Mouse (Mus musculus) hindbrain, embryonic 16.5 days (tissue): ENCODE results near the gene Gpd2. TPM values are rescaled to one million over a fixed set of nuclear protein-coding genes. Genes with fewer than 3 reads are reported as not detected.

Source experiments
- ATAC-seq: fragments of 200-750 bp; cut with Nextera tagmentation; 2 replicates; pipeline ENCODE4 v1.8.0; 2017; ENCODE audit warnings: moderate TSS enrichment, moderate library complexity
- H3K27ac ChIP-seq: fragments of 300-500 bp; sonication (generic); 2 replicates; pipeline ENCODE4 v1.5.1; 2014; ENCODE audit warnings: low read depth, mild to moderate bottlenecking, control low read depth, low read length, moderate library complexity
- H3K27me3 ChIP-seq: fragments of 300-500 bp; sonication (generic); replicated peaks from 2 replicates; pipeline ENCODE4 v1.6.1; 2014; ENCODE audit warnings: low read length; ENCODE audit not compliant: control insufficient read depth, insufficient read depth
- H3K36me3 ChIP-seq: fragments of 300-500 bp; sonication (generic); 2 replicates; pipeline ENCODE4 v1.6.1; 2014; ENCODE audit warnings: mild to moderate bottlenecking, low read length, moderate library complexity, mixed read lengths; ENCODE audit not compliant: control insufficient read depth, insufficient read depth
- H3K4me1 ChIP-seq: fragments of 300-500 bp; sonication (generic); 2 replicates; pipeline ENCODE4 v1.6.1; 2014; ENCODE audit warnings: low read depth, low read length; ENCODE audit not compliant: control insufficient read depth, insufficient read depth
- H3K4me2 ChIP-seq: fragments of 300-500 bp; sonication (generic); 2 replicates; pipeline ENCODE4 v1.6.1; 2014; ENCODE audit warnings: mild to moderate bottlenecking, low read length, control low read depth, moderate library complexity
- H3K4me3 ChIP-seq: fragments of 300-500 bp; sonication (generic); 2 replicates; pipeline ENCODE4 v1.5.1; 2014; ENCODE audit warnings: mild to moderate bottlenecking, low read length, control low read depth, moderate library complexity
- H3K9ac ChIP-seq: fragments of 300-500 bp; sonication (generic); 2 replicates; pipeline ENCODE4 v1.6.1; 2014; ENCODE audit warnings: low read depth, mild to moderate bottlenecking, control low read depth, low read length, moderate library complexity
- H3K9me3 ChIP-seq: fragments of 300-500 bp; sonication (generic); 2 replicates; pipeline ENCODE4 v1.6.1; 2014; ENCODE audit warnings: mild to moderate bottlenecking, low read length, moderate library complexity; ENCODE audit not compliant: control insufficient read depth
- WGBS: fragments of 180-500 bp; shearing (Covaris S2); extraction: QIAGEN DNeasy Blood & Tissue Kit; methylation state at CpG from one replicate; pipeline ENCODE4 v1.1.7; 2014; 5-methylcytosine and 5-hydroxymethylcytosine counted together
- polyA plus RNA-seq: library from polyadenylated mRNA; unstranded; fragments of >200 nt; fragmentation: Nextera tagmentation; extraction: Ambion mirVana; gene quantifications from 2 replicates; pipeline ENCODE4 v1.2.1, GENCODE M21; 2015

The Gpd2 gene
- polyA plus RNA-seq, 1 experiment from 2014 or later, result 31.6 TPM

DNA sequence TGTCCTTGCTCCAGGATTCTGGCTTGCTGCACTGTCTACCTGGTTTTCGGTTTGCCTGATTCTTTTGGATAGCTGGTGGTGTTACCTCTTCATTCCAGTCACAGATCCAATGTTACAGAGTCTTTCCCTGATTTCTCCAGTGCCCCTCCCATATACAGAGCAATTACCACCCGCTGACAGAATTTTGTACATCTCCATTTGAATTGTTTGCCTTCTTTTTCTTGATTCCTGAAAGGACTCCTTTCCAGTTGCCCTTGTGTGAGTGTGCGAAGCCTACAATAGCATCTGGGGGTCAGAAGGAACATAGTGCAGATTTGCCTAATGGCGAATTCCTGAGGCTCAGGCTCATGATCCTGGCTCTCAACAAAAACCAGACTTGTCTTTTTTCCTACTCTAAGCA, 157.6 kb downstream of the Gpd2 start:
- Histone ChIP-seq H3K36me3 (no peaks in the 10 kb centered on the region), H3K4me2 (no peak overlapping the region), H3K27ac (no peak overlapping the region), H3K9ac (no peak overlapping the region), H3K9me3 (0 out of 2 replicates have a peak, but pooled peaks cover 2% of the 10 kb centered on the region), H3K27me3 (no peaks in the 10 kb centered on the region), H3K4me3 (no peak overlapping the region), H3K4me1 (no peaks in the 10 kb centered on the region)
- 88% methylated on average over 4 of the region's 4 CpGs for WGBS
- ATAC-seq, result no peak

GRCm38 (mm10) chr2:57396061-57396460, 158.6 kb downstream of the Gpd2 start:
- WGBS, result 89% methylated on average over 13 of the region's 13 CpGs
- Histone ChIP-seq H3K4me2 (no peak overlapping the region), H3K4me3 (no peak overlapping the region), H3K36me3 (no peaks in the 10 kb centered on the region), H3K4me1 (no peaks in the 10 kb centered on the region), H3K9ac (no peak overlapping the region), H3K9me3 (no peaks in the 10 kb centered on the region), H3K27ac (no peak overlapping the region), H3K27me3 (no peaks in the 10 kb centered on the region)
- ATAC-seq, result no peak

DNA sequence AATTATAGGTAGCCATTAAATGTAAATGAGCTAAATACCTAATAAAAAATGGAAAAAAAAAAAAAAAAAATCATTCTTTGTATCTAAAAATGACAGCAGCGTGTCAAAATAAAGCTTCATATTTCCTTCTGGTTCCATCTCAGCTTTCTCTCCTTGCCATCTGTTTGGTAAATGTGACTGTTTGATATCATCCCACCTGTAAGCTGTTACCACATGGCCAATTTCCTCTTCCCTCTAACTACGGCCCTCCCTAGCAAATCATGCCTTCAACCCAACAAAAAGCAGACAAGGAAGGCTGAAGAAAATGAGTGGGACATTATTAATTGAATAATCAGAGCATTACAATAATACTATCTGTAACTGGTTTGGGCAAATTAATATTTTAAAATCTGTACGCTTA, 160.3 kb downstream of the Gpd2 start:
- Histone ChIP-seq H3K4me2 (no peak overlapping the region), H3K9me3 (no peaks in the 10 kb centered on the region), H3K36me3 (no peaks in the 10 kb centered on the region), H3K4me3 (no peak overlapping the region), H3K27me3 (no peaks in the 10 kb centered on the region), H3K4me1 (no peaks in the 10 kb centered on the region), H3K27ac (no peak overlapping the region), H3K9ac (no peak overlapping the region)
- ATAC-seq, result no peak
- WGBS, result 91% methylated on average over 3 of the region's 3 CpGs

GRCm38 (mm10) chr2:57407414-57408019, 170.1 kb downstream of the Gpd2 start:
- Histone ChIP-seq H3K36me3 (no peaks in the 10 kb centered on the region), H3K4me3 (no peak overlapping the region), H3K27me3 (no peaks in the 10 kb centered on the region), H3K4me1 (no peaks in the 10 kb centered on the region), H3K9me3 (no peaks in the 10 kb centered on the region), H3K4me2 (no peak overlapping the region), H3K9ac (no peak overlapping the region), H3K27ac (no peak overlapping the region)
- WGBS, result 80% methylated on average over 4 of the region's 4 CpGs
- ATAC-seq, result no peak

DNA sequence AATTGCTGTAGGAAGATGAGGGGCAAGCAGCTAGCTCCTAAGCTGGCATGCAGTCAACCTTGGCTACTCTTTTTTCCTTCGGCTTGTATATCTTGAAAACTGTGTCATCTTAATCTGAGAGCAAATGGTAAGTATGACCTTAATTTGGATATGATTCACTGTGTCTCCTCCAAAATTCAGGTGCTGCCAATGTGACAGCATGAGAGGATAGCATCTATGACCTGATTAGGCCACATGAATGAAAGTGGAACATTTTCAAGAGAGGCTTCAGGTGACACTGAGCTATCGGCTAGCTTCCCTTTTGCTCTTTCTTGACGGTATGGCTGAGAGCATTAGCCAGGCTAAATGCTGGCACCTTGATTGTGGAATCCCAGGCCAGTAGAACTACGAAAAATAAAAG, 171.0 kb downstream of the Gpd2 start:
- H3K9ac ChIP-seq, result no peak overlapping the region
- H3K4me2 ChIP-seq, result no peak overlapping the region
- no peaks in the 10 kb centered on the region for H3K36me3 ChIP-seq
- no peaks in the 10 kb centered on the region for H3K4me1 ChIP-seq
- H3K4me3 ChIP-seq, result no peak overlapping the region
- 82% methylated on average over 4 of the region's 4 CpGs for WGBS
- H3K27ac ChIP-seq, result no peak overlapping the region
- no peak for ATAC-seq
- no peaks in the 10 kb centered on the region for H3K9me3 ChIP-seq
- H3K27me3 ChIP-seq, result no peaks in the 10 kb centered on the region

GRCm38 (mm10) chr2:57411551-57411950, 174.1 kb downstream of the Gpd2 start:
- no peak overlapping the region for H3K9ac ChIP-seq
- no peaks in the 10 kb centered on the region for H3K27me3 ChIP-seq
- no peaks in the 10 kb centered on the region for H3K4me1 ChIP-seq
- H3K4me2 ChIP-seq, result no peak overlapping the region
- no peaks in the 10 kb centered on the region for H3K36me3 ChIP-seq
- H3K4me3 ChIP-seq, result no peak overlapping the region
- ATAC-seq, result no peak
- H3K9me3 ChIP-seq, result no peaks in the 10 kb centered on the region
- WGBS, result 90% methylated on average over 2 of the region's 2 CpGs
- H3K27ac ChIP-seq, result no peak overlapping the region

DNA sequence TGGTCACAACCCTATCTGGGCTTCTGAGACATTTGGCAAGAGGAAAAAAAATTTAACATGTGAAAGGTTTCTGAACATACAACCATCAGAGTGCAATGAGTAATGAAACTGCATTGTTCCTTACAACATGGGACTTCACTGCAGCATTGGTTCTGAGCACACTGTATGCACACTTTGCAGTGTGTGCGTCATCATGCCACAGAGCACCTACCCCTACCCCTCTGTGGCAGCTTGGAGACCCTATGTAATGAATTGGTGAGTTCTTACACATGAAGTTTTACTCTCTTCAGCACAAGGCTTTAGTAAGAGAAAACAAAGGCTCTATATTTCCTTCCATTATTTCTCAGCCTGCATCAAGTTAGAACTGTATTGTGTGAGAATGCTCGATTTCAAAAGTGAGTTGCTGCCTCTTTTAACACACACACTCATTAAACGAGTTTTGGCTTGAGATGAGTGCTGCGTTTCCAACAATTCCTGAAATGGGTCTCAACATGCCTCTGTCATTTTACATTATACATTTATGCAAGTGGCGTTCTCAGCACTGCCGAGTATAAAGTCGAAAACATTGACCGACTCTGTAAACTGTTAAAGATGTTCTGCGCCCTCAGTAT, 177.2 kb downstream of the Gpd2 start:
- Histone ChIP-seq H3K36me3 (no peaks in the 10 kb centered on the region), H3K4me2 (no peak overlapping the region), H3K4me1 (no peaks in the 10 kb centered on the region), H3K27ac (no peak overlapping the region), H3K9me3 (no peaks in the 10 kb centered on the region), H3K4me3 (no peak overlapping the region), H3K9ac (no peak overlapping the region), H3K27me3 (no peaks in the 10 kb centered on the region)
- 82% methylated on average over 9 of the region's 9 CpGs for WGBS
- ATAC-seq, result no peak

DNA sequence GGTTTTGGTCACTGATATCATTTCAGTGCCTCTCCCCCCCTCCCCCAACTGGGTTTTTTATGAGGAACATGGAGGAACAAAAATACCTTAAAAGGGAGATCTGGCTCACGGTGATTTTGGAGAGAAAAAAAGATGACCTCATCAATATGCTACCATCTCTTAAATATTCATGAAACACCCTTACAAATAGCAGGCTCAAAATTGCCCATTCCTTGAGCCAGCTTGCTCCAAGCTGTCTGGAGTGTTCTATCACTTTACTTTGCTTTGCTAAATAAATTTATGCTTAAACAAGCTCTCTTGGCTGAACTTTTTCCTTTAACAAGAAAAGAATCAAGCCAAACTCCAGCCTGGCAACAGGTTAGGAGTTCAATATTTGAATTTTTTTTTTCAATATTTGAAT, 179.3 kb downstream of the Gpd2 start:
- no peak overlapping the region for H3K27ac ChIP-seq
- H3K9ac ChIP-seq, result no peak overlapping the region
- ATAC-seq, result no peak
- H3K9me3 ChIP-seq, result no peaks in the 10 kb centered on the region
- no peaks in the 10 kb centered on the region for H3K4me1 ChIP-seq
- H3K27me3 ChIP-seq, result no peaks in the 10 kb centered on the region
- H3K36me3 ChIP-seq, result no peaks in the 10 kb centered on the region
- no peak overlapping the region for H3K4me3 ChIP-seq
- no peak overlapping the region for H3K4me2 ChIP-seq
- WGBS, result 39% methylated on average over 1 of the region's 1 CpGs
